Mouse (Mus musculus) liver, embryonic 14.5 days (tissue): ENCODE measurements around the gene Tbccd1. TPM values are rescaled to one million over a fixed set of nuclear protein-coding genes. Genes with fewer than 3 reads are reported as not detected.

ENCODE experiments used
- ATAC-seq: fragments of 200-750 bp; cut with Nextera tagmentation; 2 replicates; pipeline ENCODE4 v1.8.0; 2017; ENCODE audit warnings: moderate number of reproducible peaks, mild to moderate bottlenecking, moderate library complexity; ENCODE audit not compliant: insufficient read depth
- DNase-seq, 3 experiments: peaks; one replicate each; pipeline ENCODE4 v3.0.0-alpha.2; 2012 to 2013; ENCODE audit warnings: low read depth in 3 of 3, low spot score in 3 of 3
- H3K27ac ChIP-seq: fragments of 300-500 bp; sonication (generic); 2 replicates; pipeline ENCODE4 v1.5.1; 2014; ENCODE audit warnings: moderate library complexity, mild to moderate bottlenecking, control low read depth, inconsistent platforms
- H3K27me3 ChIP-seq: fragments of 300-500 bp; sonication (generic); 2 replicates; pipeline ENCODE4 v1.6.1; 2014; ENCODE audit warnings: mild to moderate bottlenecking, low read length, moderate library complexity; ENCODE audit not compliant: control insufficient read depth, insufficient read depth
- H3K36me3 ChIP-seq: fragments of 300-500 bp; sonication (generic); replicated peaks from 2 replicates; pipeline ENCODE4 v1.6.1; 2014; ENCODE audit warnings: low read depth; ENCODE audit not compliant: control insufficient read depth, insufficient read depth
- H3K4me1 ChIP-seq, 2 experiments: fragments of 200-500 bp in 1 of 2; fragments of 300-500 bp in 1 of 2; sonication (generic) in 1 of 2; replicated peaks; 2 replicates each; pipeline ENCODE4 v1.6.1; 2012 to 2014; ENCODE audit warnings: antibody characterized with exemption in 1 of 2, inconsistent platforms in 1 of 2, low read length in 1 of 2; ENCODE audit not compliant: control insufficient read depth in 2 of 2, insufficient read depth in 2 of 2
- H3K4me2 ChIP-seq: fragments of 300-500 bp; sonication (generic); 2 replicates; pipeline ENCODE4 v1.6.1; 2014; ENCODE audit warnings: low read depth, mild to moderate bottlenecking, control low read depth, moderate library complexity
- H3K4me3 ChIP-seq, 2 experiments: fragments of 200-500 bp in 1 of 2; fragments of 300-500 bp in 1 of 2; sonication (generic) in 1 of 2; 2 replicates each; pipeline ENCODE4 v1.5.1; 2012 to 2014; ENCODE audit warnings: low read depth in 2 of 2, low read length in 2 of 2, mild to moderate bottlenecking in 2 of 2, control low read depth in 1 of 2, inconsistent platforms in 1 of 2, moderate library complexity in 1 of 2; ENCODE audit not compliant: insufficient read depth in 1 of 2
- H3K9ac ChIP-seq: fragments of 300-500 bp; sonication (generic); replicated peaks from 2 replicates; pipeline ENCODE4 v1.6.1; 2014; ENCODE audit warnings: mild to moderate bottlenecking, control low read depth, moderate library complexity
- H3K9me3 ChIP-seq: fragments of 300-500 bp; sonication (generic); 2 replicates; pipeline ENCODE4 v1.6.1; 2016; ENCODE audit warnings: low read length, mixed read lengths; ENCODE audit not compliant: control insufficient read depth
- CTCF ChIP-seq: IDR thresholded peaks from 2 replicates; pipeline ENCODE4 v1.5.1; 2016; ENCODE audit warnings: antibody characterized with exemption, low read depth, control low read depth
- EP300 ChIP-seq: IDR thresholded peaks from 2 replicates; pipeline ENCODE4 v1.6.1; 2016; ENCODE audit warnings: antibody characterized with exemption, low read depth
- WGBS: fragments of 180-500 bp; shearing (Covaris S2); extraction: QIAGEN DNeasy Blood & Tissue Kit; methylation state at CpG from one replicate; pipeline ENCODE4 v1.1.7; 2014; ENCODE audit not compliant: insufficient replicate concordance; 5-methylcytosine and 5-hydroxymethylcytosine counted together
- polyA plus RNA-seq, 2 experiments: library from polyadenylated mRNA; depleted of rRNA in 1 of 2; stranded (reverse) in 1 of 2; unstranded in 1 of 2; fragments of >200 nt; fragmentation: Nextera tagmentation in 1 of 2; extraction: Ambion mirVana in 1 of 2; gene quantifications; 2 replicates each; pipeline versions ENCODE4 v1.2.1 to v1.2.3; 2012 to 2014

Gene Tbccd1
- polyA plus RNA-seq, 2 experiments, result 23.5 to 25.6 TPM

DNA sequence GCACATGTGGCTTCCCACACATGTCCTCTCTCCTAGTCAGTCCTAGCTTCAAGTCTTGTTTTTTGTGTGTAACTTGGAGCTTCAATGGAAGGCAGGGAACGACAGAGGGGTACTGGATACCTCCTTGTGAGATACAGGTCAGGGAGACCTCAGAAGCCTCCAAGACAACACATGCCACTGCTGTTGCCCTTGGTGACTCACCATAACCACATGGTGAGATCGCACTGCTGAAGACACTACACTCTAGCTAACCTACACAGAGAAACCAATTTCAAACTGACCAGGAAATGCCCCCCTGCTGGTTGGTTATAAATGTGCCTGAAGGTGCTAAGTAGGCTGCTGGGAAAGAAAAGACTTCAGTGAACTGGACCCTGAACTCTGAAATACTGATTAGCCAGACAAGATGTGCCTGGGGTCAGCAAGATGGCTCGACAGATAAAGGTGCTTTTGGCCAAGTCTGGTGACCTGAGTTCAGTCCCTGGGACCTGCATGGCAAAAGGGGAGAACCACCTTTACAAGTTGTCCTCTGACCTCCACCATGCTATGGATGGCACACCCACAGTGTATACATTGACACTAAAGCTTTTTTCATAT, 24.4 kb downstream of the Tbccd1 start:
- Histone ChIP-seq H3K4me2 (no peak overlapping the region), H3K4me1 (no peaks in the 10 kb centered on the region), H3K36me3 (peaks cover 37% of the 10 kb centered on the region), H3K27ac (no peak overlapping the region), H3K4me3 (no peak overlapping the region), H3K9me3 (no peaks in the 10 kb centered on the region), H3K9ac (no peak overlapping the region), H3K27me3 (no peaks in the 10 kb centered on the region)
- ATAC-seq (no peak), DNase-seq (no peak)
- WGBS, result 77% methylated on average over 3 of the region's 3 CpGs
- TF ChIP-seq CTCF (no peak), EP300 (no peak)

DNA sequence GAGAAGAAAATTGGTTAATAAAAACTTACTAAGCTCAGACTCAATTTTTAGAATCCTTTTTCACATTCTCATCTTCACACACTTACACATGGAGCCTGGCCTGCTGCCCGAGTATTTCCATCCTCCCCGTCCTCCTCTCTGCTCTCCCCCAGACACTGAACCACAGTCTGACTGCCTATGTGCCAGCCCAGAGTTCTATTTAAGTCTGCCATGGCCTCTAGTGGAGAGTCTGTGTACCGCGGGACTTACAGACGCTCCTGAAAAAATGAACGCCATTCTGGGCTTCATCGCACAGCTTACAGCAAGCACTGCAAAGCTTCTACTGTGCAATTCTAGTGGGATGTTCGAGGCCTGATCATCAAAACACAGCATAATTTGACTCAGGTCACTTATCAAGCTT, 36.7 kb downstream of the Tbccd1 start:
- no peak for ATAC-seq
- peaks cover 42% of the 10 kb centered on the region for H3K36me3 ChIP-seq
- no peaks in the 10 kb centered on the region for H3K4me1 ChIP-seq
- H3K9me3 ChIP-seq, result no peaks in the 10 kb centered on the region
- no peak for DNase-seq
- no peaks in the 10 kb centered on the region for H3K27me3 ChIP-seq
- no peak overlapping the region for H3K27ac ChIP-seq
- whole genome bisulfite sequencing, result 74% methylated on average over 8 of the region's 8 CpGs
- TF ChIP-seq CTCF, result peak; percentile 44; the same call in 1 of the 2 replicates
- no peak for TF ChIP-seq EP300
- no peak overlapping the region for H3K9ac ChIP-seq
- no peak overlapping the region for H3K4me3 ChIP-seq
- no peak overlapping the region for H3K4me2 ChIP-seq

DNA sequence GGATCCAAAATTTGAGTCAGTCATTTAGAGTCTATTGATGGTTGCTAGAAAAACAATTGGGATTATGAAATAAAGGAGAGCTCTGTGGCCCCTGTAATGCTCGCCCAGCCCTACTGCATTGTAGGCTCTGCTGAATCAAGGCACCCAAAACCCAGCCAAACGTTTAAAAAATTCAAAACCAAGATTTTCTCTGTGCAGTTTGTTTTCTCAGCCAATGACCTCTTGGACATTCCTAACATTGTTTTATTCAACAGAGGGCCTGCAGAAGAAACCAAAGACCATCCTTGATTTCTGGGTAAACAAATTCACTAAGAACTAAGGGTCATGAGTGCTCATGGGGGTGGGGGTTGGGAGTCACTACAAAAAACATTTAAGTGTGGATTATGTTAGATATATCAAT, 46.0 kb downstream of the Tbccd1 start, which contains the start of gene Crygs:
Crygs (minus strand) TSS at position 101 of the 400 bp plus-strand sequence.
- Histone ChIP-seq H3K4me2 (no peak within 1 kb of the TSS), H3K9me3 (no peaks in the 10 kb centered on the region), H3K36me3 (peaks cover 10% of the 10 kb centered on the region), H3K27me3 (no peaks in the 10 kb centered on the region), H3K9ac (no peak within 1 kb of the TSS), H3K4me1 (no peaks in the 10 kb centered on the region), H3K4me3 (no peak within 1 kb of the TSS), H3K27ac (no peak within 1 kb of the TSS)
- DNase-seq, result no peak
- no peak for ATAC-seq
- 59% methylated on average over 2 of the region's 2 CpGs for WGBS
- TF ChIP-seq CTCF (no peak), EP300 (no peak)

DNA sequence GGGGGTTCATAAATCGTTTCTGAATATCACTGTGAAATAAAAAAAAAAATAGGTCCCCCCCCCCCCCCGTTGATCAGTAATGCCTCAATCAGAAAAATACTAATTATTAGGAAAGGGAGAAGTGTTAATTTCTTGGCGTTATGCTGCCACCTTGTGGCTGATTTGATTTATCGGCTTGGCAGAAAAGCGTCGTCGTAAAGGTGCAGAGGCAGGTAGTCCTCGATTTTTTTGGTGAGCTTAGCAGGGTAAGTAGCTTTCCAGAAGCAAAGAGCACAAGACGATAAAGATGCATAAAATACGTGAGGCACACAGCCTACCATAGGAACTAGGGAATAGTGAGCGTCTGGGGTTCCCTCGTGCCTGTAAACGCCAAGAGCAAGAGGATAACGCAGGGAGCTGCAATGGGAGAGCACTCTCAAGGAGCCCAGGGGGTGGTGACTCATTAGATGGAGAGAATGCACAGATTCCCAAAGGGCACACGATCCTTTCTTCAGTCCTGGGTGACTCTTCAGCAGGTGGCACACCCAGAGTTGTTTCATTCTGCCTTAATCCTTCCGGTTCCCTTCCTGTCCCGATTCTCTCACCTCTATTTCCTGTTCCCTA, 49.9 kb downstream of the Tbccd1 start:
- TF ChIP-seq EP300, result no peak
- TF ChIP-seq CTCF, result peak; percentile 70
- H3K27me3 ChIP-seq, result no peaks in the 10 kb centered on the region
- no peak overlapping the region for H3K27ac ChIP-seq
- 9% methylated on average over 17 of the region's 17 CpGs for WGBS
- DNase-seq (peak; percentile 13 to 20 (median 19)), ATAC-seq (no peak)
- no peaks in the 10 kb centered on the region for H3K9me3 ChIP-seq
- H3K4me1 ChIP-seq, result no peaks in the 10 kb centered on the region
- no peak overlapping the region for H3K4me3 ChIP-seq
- H3K4me2 ChIP-seq, result 0 out of 2 replicates have a peak overlapping the region, but pooled peaks have one; percentile 9
- H3K9ac ChIP-seq, result no peak overlapping the region
- no peaks in the 10 kb centered on the region for H3K36me3 ChIP-seq

DNA sequence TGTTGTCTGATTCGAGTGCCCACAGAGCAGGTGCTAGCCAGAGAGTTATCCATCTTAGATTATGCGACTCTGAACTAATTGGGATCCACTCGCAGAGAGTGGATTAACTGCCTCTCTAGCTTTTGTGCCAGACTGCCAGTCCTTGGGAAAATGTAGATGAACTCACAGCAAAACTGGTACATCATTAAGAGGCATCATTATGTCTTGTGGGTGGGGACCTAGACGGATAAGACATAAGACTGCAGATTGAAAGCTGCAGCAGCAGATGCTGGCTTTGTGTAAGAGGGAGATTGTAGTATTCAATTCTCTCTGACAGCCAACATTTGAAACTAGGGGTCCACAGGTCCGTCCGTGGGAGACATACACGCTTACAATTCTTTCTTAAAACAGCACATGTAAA, 54.7 kb downstream of the Tbccd1 start:
- H3K27ac ChIP-seq, result no peak overlapping the region
- WGBS, result 64% methylated on average over 7 of the region's 7 CpGs
- H3K36me3 ChIP-seq, result no peaks in the 10 kb centered on the region
- H3K27me3 ChIP-seq, result no peaks in the 10 kb centered on the region
- H3K4me3 ChIP-seq, result no peak overlapping the region
- H3K9me3 ChIP-seq, result no peaks in the 10 kb centered on the region
- H3K4me2 ChIP-seq, result no peak overlapping the region
- TF ChIP-seq CTCF (no peak), EP300 (no peak)
- H3K9ac ChIP-seq, result no peak overlapping the region
- H3K4me1 ChIP-seq, result no peaks in the 10 kb centered on the region
- DNase-seq, result no peak
- ATAC-seq, result no peak
